Mouse (Mus musculus) cerebellum, postnatal 25 days (tissue): ENCODE measurements around the gene 2310057N15Rik.
"Not testable (repeated sequence)": the region's sequence is repeated elsewhere in the genome, so short reads cannot be mapped to it uniquely, and the experiment has no call there.

ENCODE experiments used
- DNase-seq, 2 experiments: peaks; one replicate each; pipeline ENCODE4 v3.0.0; 2021; ENCODE audit warnings: mixed read lengths in 2 of 2

2310057N15Rik gene

DNA sequence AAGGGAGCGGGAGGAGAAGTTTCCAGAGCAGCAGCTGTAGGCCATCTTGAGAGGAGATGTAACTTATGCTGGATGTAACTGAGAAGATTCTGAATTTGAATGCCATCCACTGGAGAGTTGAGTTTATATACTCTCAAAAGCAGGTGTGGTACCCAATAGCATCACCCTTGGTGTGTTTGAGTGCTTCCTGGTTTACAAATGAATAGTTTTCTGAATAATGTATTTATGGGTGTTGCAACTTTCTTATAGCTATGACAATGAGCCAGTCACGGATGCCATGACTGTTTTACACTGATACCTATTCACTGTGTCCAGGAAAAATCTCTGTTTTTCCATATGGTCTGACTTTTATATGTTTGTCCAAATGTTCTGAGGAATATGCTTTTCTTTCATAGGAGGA is at the start of gene 2310057N15Rik:
Gene 2310057N15Rik, minus strand, starts transcription at position 101 of the 400 bp plus-strand sequence.
- DNase-seq = no peak

DNA sequence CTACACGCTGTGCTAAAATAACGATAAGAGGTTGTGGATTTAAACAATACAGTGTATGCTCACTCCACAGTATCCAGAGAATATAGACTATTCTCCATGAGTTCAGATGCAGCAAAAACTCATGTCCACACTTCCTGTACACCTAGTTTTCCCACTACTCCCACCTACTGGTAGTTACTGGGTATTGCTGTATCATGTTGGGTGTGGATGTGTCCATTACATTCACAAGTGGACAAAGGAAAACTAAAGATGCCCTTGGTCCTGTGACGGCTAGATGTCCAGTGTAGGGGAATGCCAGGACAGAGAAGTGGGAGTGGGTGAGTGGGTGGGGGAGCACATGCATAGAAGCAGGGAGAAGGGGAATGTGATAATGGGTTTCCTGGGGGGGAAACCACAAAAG is 49.7 kb upstream of the 2310057N15Rik start:
- no peak for DNase-seq

DNA sequence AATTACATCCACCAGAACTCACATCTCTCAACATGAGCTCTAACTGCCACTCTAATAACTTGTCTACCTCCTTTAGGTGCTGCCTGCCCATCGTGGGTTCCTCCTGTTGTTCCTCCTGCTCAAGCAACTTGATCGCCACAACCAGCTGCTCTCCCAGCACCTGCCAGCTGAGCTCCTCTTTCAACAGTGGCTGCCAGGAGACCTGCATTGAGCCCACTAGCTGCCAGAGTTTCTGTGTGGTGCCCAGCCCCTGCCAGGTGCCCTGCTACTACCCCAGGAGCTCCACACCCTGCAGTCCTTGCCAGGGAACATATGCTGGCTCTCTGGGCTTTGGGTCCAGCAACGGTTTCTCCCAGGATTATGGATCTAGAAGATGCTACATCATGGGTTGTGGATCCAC is 46.1 kb upstream of the 2310057N15Rik start, which contains the start of gene Krtap15:
Gene Krtap15, plus strand, starts transcription at position 150 of the 400 bp plus-strand sequence.
- no peak for DNase-seq

DNA sequence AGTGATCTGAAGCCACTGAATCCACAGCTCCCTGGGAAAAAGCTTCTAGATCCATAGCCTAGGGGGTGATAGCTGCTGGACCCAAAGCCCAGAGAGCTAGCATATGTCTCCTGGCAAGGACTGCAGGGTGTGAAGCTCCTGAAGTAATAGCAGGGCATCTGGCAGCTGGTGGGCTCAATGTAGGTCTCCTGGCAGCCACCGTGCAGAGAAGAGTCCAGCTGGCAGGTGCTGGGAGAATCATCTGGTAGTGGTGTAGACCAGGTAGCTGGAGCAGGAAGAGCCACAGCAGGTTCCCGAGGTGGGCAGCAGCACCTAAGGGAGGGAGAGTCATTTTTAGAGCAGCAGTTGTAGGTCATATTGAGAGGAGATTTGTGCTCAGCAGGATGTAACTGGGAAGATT is 37.8 kb upstream of the 2310057N15Rik start, which contains the start of gene Gm20741:
Gene Gm20741, minus strand, starts transcription at position 394 of the 400 bp plus-strand sequence.
- peak; percentile 61 to 72 for DNase-seq

DNA sequence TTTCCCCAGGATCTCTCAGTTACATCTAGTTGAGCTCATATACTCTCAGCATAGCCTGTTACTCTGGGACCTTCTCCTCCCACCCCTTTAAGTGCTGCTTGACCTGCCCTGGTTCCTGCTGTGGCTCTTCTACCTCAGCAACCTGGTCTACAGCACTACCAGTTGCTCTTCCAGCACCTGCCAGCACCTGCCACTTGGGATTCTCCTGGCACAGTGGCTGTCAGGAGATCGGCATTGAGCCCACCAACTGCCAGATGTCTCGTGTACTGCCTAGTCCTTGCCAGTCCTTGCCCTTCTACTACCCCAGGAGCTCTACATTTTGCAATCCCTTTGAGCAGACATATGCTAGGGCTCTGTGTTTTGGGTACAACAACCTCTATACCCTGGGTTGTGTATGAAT is 12.8 kb upstream of the 2310057N15Rik start:
- peak in 1 of 2 experiments; percentile 5 for DNase-seq

DNA sequence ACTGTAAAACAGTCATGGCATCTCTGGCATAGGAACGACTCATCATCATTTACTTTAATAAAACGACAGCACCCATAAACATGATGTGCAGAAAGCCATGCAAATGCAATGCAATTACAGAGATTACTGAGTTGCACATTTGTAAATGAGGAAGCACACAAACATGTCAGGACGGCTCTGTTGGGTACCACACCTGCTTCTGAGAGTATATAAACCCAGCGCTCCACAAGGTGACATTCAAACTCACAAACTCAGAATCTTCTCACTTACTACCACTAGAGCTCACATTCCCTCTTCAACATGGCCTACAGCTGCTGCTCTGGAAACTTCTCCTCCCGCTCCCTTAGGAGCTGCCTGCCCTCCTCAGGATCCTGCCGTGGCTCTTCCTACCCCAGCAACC is 3.6 kb upstream of the 2310057N15Rik start, which contains the start of gene Gm5965:
Gene Gm5965, plus strand, starts transcription at position 301 of the 400 bp plus-strand sequence.
- no peak for DNase-seq

DNA sequence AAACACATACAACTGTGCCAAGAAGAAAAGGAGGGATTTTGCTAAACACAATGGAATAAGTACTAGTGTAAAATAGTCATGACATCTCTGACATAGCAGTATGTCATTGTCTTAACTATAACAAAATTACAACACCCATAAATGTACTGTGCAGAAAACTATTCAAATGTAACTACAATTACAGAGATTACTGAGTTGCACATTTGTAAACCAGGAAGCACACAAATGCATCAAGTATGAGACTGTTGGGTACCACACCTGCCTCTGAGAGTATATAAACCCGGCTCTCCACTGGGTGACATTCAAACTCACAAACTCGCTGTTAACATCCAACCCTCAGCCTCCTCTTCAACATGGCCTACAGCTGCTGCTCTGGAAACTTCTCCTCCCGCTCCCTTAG is 15.5 kb downstream of the 2310057N15Rik start, which contains the start of gene 2310034C09Rik:
Gene 2310034C09Rik, plus strand, starts transcription at position 301 of the 400 bp plus-strand sequence.
- not testable (repeated sequence) for DNase-seq

DNA sequence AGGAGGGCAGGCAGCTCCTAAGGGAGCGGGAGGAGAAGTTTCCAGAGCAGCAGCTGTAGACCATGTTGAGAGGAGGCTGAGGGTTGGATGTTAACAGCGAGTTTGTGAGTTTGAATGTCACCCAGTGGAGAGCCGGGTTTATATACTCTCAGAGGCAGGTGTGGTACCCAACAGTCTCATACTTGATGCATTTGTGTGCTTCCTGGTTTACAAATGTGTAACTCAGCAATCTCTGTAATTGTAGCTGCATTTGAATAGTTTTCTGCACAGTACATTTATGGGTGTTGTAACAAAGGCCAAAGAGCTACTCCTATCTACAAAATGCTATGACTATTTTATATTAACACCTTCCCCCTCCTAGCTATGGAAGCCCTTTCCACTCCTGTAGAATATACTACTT is 22.5 kb downstream of the 2310057N15Rik start, which contains the start of gene Krtap13:
Gene Krtap13, minus strand, starts transcription at position 101 of the 400 bp plus-strand sequence.
- not testable (repeated sequence) for DNase-seq

DNA sequence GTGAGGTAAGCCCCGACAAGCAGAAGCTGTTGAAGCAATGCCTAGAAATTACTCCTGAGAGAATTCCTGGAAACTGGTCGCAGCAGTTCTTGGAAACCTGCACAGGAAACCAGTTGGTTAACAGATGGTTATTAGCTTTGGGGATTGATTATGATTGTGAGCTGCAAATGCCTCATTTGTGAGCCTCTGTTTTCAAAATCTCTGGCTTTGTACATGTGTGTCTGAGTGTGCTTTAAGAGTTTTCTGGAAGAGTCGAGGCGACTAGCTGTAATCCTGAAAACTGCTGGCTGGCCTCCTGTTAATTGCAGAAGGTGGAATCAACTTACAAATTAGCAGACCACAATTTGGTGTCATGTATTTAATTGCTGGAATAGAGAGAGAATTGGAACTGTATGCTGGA is 26.1 kb downstream of the 2310057N15Rik start:
- DNase-seq = no peak

DNA sequence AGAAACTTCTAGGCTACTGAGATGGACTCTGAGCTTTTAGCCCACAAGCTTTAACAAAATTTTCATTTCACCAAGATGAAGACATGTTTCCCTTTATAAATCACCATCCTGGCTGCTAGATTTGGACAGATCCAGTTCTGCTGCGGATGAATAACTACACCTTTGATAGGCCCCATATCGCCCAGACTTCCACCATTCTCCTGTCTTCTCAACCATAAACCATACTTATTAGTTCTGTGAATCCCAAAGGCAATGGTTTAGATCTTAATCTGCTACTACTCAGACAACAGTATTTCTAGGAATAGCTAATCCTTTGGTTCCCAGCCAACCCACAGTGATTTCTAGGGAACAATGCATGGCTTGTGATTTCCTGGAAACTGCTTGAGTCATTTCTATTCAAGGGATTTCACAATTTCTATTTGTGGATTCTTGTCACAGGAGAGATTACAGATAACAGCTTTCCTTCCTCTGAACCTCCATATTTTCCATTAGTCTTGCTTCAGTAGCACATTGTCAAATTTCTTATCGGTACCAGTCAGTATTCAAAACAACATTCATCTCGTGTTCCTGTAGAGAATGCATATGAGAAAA is 29.2 kb downstream of the 2310057N15Rik start:
- no peak for DNase-seq

DNA sequence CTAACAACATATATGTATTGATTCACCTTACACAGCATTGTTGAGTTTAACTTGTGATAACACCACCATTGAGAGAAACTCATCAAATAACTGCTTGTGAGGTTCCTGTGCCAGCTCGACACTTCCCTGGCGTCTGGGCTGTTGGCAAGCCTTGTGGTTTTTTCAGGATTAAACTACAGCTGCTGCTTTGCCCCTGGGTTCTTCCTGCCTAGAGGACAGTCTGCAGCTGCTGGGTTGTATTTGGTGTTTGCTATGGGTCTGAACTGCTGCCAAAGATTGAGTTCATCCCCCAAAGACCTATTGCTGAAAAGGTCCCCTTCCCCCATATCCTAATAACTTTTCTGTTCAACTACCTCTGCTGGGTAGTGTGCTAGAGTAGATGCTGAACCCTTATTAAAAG is 38.6 kb downstream of the 2310057N15Rik start:
- no peak for DNase-seq

DNA sequence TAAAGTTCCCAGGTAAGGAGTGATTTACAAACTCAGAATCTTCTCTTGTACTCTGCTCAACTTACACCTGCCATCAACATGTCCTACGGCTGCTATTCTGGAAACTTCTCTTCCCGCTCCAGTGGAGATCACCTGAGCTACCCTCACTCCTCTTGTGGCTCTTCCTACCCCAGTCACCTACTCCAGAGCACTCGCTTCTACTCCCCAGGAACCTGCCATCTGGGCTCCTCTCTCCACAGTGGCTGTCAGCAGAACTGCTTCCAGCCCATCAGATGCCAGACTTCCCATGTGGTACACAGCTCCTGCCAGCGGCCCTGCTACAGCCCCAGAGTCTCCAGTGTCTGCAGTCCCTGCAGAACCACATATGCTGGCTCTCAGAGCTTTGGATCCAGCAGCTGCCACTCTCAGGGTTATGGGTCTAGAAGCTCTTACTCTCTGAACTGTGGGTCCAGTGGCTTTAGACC is 45.2 kb downstream of the 2310057N15Rik start, which contains the start of gene Krtap13-1:
Gene Krtap13-1, plus strand, starts transcription at position 51 of the 464 bp plus-strand sequence.
- peak; percentile 30 to 33 for DNase-seq
